Mouse (Mus musculus) right cerebral cortex, adult 18-20 months (tissue): Measurements from ENCODE around the gene Foxi2.

Experiments used
- DNase-seq: peaks from one replicate; pipeline ENCODE4 v3.0.0; 2022; ENCODE audit warnings: mixed read lengths

Gene Foxi2

DNA sequence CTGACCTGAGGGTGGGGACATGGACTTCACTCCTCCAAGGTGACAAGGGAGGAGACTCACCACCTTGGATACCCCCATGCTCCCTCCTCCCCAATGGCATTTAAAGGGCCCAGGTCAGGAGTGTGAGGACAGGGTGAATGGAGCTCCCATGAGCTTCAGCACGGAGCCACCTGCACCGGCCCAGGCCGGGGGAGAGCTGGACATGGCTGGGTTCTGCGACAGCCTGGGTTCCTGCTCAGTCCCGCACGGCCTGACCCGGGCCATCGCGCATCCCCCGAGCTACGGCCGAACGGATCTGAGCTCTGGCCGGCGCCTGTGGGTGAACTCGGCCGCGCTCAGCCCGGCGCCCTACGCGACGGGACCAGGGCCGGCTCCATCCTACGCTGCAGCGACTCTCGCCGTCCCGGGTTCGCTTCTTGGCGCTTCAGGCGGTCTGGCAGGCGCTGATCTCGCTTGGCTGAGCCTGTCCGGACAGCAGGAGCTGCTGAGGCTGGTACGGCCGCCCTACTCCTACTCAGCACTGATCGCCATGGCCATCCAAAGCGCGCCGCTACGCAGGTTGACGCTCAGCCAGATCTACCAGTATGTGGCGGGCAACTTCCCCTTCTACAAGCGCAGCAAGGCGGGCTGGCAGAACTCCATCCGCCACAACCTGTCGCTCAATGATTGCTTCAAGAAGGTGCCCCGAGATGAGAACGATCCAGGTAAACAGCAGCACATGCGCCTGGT, at the start of gene Foxi2:
TSS of gene Foxi2 (plus strand) at position 72 of the 729 bp plus-strand sequence.
- DNase-seq = no peak

DNA sequence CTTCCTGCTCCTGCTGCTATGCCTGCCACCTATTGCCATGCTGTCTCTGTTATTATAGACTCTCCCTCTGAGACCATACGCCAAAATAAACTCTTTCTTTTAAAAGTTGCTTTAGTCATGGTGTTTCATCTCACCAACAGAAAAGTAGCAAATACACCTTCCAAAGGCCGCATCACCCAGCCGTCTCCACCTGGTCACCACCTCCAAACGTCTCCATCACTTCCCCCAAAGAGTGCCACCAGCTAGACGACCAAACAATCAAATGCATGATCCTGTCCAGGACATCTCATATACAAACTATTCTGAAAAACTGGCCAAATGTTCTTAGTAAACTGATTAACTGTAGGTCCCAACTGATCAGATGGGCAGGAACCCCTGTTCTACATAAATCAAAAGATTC, 45.5 kb upstream of the Foxi2 start:
- DNase-seq = no peak

DNA sequence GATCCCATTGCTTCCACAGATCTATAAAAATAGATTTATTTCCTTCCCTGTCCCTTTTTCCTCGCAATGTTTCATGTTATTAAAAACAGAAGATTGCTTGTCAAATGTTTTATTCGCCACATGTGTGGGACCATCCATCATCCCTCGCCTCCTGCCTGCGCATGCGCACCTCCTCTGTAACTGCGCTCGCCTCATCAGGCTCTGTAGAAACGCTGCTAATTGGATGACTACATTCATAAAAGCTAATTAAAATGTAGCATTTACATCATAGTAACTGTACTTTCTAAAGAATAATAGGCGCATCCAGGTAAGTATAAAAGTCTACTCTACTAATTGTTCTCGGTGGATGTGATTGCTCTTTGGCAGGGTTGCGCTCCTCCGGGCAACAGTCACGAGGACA, 34.1 kb upstream of the Foxi2 start:
- DNase-seq = no peak

DNA sequence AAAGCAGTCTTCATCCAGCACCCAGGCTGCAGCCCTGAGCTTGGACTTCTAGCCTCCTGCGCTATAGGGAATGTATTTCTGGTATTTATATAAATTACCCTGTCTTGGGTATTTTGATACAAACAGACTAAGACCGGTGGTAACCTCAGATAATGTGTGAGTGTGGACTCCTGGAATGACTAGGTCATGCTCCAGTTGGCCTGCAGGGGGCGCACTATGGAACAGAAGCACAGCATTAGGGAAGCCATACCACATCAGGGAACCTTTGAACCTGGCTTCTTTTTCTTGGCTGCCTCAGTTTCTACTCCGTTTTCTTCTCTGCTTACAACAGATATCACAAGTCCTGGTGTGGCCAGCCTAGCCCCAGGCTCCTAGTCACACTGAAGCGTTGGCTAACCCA, 33.2 kb upstream of the Foxi2 start:
- no peak for DNase-seq

DNA sequence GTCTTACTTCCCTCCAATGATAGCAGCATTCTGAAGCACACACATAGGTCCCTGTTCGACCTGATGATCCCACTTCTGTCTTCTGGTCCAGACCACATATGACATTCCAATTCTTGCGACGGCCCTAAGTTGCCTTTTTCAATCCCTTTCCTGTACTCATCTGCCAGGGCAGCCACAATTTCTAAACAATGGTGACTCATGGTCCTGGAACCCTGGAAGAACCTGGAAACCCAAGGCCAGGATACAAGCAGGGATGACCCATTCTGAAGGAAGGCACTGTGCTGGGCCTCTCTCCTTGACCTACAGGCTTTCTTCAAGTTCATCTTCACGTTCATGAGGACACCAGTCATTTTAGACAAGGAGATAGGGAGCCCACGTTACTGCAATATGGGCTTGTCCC, 31.8 kb upstream of the Foxi2 start:
- no peak for DNase-seq

DNA sequence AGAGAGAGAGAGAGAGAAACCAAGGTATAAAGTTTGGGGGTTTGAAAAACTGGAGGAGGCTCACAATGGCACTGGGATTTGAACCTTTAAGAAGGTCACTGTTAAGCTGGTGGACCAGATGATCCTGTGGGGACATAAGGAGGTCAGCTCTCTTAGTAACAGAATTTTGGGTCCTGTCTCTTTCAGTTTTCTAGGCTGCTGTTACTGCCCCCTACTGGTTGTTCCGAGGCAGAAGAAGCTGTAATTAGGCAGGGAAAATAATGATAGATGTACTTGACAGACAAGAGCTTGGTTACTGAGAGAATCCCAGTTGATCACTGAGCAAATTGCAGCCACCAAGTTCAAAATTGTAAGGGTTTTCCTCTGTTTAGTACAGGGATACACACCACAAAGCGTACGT, 21.1 kb upstream of the Foxi2 start:
- no peak for DNase-seq

DNA sequence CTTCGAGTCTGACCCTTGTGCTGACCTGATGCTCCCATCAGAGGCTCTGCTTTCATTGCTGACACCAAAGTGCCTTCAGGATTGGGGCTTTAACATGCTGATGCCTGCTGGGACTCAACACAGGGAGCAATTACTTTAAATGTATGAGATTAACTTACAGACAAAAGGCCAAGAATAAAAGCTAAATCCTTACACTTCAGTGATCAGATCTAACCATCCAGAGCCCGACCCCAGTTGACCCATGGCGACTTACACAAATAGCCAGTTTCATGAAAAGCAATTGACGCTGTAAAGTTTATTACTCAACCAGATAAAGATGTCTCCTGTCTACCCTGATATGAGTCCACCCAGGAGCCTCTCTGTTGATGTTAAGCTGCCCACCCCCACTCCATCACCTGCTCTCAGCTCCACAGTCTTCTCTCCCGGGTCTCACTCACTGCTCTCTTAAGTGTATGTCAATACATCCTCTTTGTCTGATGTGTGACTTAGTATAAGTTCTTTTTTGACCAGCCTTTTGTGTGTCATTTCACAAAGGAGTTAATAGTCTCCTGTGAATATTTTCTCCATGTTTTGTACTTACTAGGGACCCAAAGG, 17.1 kb upstream of the Foxi2 start:
- DNase-seq = no peak

DNA sequence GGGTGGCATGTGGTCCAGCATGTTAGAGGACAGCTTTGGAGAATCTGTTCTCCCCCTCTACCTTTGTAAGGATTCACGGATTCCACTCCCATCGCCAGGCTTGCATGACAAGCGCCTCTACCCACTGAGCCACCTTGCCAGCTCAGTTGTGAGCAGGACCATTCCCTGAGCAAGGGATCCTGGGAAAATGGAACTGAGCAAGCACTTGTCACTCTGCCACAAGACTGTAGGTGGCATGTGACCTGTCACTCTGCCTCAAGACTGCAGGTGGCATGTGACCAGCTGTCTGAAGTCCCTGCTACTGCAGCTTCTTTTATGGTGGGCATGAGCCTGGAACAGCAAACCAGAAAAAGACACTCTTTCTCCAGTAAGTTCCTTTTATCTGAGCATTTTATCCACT, 15.7 kb upstream of the Foxi2 start:
- DNase-seq = no peak

DNA sequence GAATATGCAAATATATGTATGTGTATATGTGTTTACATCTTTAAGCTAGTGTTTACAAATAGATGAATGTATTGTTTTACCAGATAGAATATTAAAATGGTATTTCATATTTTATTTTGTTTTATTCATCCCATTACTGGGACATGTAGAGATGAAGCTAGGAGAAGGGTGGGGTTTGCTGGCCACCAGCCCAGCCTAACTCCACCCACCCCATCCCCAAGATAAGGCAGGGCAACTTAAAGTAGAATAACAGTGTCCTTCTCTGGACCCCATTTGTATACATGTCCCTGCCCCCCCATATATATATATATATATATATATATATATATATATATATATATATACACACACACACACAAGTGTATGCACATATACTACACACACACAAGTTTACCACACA, 14.9 kb upstream of the Foxi2 start:
- DNase-seq = no peak

DNA sequence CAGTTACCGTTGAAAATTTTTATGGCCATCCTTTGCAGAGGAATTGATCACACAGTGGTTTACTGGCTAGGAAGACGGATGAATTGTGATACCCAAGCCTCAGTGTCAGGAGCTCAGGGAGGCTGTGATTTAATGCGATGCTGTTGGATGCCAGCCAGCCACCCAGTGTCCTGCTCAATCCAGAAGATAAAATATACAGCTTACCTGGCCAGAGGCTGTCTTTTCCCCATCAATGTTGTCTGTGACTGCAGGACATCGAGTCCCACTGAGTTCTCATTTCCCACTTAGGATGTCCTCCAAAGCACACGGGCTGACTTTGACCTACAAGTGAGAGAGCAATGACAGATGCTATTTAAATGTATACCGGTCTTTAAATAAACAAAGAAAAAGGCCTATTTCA, 13.0 kb upstream of the Foxi2 start:
- no peak for DNase-seq

DNA sequence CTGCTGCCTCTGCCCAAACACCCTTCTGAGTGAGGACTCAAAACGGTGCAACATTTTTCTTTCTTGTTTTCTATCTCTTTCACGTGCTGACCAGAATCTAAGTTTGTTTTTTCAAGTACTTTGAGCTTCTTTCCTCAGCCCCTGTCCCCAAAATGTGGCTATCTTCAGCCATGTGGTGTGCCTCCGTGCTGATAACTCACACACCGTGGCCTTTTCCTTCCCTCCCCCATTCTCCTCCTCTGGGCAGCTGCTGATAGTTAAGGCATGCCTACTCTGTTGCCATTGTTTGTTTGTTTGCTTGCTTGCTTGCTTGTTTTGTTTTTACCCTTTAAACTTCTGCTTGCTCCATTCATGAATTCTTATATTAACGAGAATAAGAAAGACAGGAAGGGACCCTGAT, 12.2 kb upstream of the Foxi2 start:
- DNase-seq = no peak

DNA sequence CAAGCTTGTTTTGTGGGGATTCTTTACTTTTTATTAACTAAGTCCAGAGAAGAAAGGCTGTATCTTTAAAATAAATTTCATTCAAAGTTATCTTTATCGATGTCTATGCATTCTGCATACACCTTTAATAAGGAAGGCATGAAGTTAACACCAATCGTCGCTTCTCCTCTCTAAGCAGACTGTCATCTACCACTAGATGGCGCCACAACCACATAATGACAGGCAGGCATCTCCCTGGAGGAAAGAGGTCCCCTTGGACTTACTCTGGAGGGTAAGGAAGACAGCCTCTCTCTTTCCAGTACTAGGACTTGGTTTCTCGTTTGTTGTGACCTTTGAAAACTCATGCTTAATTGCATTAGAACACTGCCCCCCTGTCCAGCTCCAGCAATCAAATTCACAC, 6.7 kb upstream of the Foxi2 start:
- peak; percentile 78 for DNase-seq

DNA sequence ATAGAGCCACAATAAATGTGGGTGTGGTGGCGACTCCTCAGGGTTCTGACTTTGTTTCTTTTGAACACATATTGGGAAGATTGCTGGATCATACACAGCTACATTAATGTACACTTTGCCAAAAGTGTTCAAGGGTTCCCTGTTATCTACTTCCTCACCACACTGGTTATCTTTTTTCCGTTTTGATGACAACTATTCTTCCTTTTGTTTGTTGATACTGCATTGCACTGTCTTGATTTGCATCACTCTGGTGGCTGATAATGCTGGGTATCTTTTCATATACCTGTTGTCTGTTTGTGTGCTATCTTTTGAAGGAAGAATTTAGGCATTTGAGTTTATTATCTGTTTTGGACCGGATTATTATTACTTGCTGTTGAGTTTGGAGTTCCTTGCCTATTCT, 3.3 kb upstream of the Foxi2 start:
- DNase-seq = no peak

DNA sequence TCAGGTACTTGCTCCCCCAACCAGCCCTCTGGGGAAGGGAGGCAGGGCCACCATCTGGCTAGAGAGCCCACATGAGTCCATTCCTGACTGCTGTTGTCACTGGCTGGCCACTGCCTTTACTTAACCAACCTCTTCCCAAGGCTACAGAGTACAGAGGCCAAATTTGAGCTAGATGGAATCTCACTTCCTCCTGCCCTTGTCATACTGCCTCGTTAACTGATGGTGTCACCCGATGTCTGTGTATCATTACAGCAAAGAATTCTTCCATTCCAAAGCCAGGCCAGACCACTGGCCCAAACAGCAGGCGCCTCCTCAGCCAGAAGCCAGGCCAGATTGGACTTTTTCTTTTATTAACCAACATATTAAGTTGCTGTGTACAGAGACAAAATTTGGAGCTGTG, 1.6 kb upstream of the Foxi2 start:
- DNase-seq = no peak

DNA sequence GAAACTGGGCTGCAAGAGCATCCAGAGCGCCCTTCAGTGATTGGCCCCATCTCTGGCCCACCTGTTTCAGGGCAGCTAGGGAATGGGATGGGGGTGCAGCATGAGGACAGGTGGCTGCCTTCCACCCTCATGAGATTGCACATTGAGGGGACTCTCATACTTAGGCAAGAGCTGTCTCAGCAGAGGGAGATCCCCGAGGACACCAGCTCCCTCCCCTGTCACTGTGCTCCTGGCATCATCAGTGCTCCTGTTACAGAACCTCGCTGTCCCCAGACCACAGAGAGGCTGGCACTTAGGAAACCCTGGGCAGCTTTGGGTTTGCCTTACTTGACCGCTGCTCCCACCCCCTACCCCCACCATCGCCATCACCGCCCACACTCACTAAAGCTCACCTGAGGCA, 2.2 kb downstream of the Foxi2 start:
- no peak for DNase-seq

DNA sequence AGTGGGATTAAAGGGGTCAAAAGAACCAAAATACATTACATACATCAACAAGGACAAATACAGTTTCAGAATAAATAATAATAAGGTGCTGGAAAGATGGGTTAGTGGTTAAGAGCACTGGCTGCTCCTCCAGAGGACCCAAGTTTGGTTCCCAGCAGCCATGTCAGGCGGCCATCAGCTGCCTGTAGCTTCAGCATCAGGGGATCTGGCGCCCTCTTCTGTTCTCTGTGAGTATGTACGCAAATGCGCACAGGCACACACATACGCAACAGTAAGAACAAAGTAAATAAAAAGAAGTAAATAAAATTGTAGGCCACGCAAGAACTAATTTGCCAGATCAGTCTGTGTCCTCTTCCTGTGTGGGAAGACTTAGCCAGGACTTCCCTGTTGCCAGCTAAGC, 18.7 kb downstream of the Foxi2 start:
- no peak for DNase-seq

DNA sequence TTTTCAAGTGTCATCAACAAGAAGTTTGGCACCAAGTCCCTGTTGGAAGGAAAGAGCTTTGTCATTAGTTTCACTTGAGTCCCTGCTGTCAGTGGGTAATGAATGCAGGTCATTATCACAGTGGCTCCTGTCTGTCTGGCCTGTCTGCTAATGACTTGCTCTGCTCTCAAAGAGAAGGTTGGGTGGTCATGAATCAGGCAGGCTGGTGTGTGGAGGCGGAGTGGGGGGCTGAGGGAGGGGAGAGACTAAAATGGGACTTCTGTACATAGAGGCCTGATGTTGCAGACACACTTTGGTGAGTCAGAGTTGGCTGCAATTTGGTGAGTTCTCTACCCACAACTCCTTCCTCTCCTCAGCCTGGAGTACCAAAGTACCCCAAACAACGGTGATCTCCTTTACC, 20.8 kb downstream of the Foxi2 start:
- peak; percentile 32 for DNase-seq

DNA sequence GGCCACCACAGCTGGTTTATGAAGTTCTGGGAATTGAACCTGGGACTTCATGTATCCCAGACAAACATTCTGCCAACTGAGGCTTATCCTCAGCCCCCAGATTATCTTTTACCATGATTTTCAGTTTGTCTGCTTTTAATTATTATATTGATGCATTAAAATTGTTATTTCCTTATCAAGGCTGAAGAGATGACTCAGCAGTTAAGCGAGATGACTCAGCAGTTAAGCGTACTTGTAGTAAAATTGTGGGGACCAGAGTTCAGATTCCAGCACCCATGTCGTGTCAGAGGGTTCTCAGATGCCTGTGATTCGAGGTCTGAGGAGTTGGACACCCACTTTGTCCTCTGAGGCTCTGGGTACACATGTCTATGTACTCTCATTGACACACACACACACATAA, 33.8 kb downstream of the Foxi2 start:
- DNase-seq = no peak

DNA sequence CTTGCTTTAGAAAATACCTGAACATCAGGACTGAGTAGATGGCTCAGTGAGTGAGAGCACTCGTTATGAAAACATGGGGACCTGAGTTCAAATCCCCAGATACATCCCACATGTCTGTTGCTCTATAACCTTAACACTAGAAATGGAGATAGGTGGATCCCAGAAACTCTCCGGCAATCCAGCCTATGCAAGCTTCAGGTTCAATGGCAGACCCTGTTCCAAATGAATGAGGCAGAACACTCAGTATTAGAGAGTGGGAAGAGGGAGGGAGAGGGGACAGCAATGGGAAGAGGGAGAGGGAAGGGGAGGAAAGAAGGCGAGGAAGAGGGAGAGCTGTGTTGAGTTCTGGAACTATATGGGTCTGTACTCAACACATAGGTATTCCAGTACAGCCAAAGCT, 41.2 kb downstream of the Foxi2 start:
- DNase-seq = no peak

DNA sequence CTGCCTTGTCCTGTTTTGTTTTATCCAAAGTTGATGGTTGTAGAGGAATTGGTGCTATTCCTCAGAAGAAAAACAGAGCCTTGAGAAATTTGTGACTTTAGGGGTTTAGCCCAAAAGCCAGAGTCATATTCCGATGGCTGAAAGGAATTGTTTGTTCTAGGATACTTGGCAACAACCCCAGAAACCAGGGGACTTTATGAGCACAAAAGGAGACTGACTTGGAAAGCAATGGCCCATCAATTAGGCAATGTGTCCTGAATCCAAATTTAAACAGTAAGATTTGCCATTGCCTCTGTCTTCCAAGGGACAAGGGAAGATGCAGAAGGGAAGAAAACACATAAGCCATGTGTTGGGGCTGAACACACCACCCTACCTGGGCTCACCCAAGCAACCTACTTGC, 42.3 kb downstream of the Foxi2 start:
- no peak for DNase-seq

DNA sequence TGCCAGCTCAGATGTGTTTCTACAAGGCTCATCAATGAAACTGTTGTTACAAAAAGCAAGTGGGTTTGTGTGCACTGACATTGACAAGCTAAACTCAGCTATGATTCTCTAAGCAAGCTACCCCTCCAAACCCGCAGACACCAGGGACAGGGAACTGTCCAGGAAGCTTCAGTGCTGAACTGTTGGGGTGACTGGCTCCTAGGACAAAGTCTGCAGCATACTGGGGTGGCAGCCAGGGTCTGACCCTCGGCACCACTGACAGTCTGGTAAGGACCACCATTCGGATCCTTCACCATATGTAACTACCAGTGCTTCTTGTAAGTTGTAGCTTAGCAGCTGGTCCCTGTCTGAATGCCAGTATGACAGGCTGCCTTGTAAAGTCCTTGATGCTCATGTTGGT, 43.6 kb downstream of the Foxi2 start:
- DNase-seq = no peak
